Mouse (Mus musculus) spleen, adult 2 months (tissue): ENCODE data around the gene Lpin2.

Experiments
- CTCF ChIP-seq: fragments of 200-500 bp; IDR thresholded peaks from 2 replicates; pipeline ENCODE4 v1.5.1; 2011; ENCODE audit warnings: mild to moderate bottlenecking, inconsistent platforms; ENCODE audit not compliant: insufficient read depth, insufficient read length, insufficient replicate concordance; ENCODE audit errors: extremely low read depth
- POLR2A ChIP-seq: fragments of 200-500 bp; IDR thresholded peaks from 2 replicates; pipeline ENCODE4 v1.6.1; 2011; ENCODE audit warnings: low read depth, low read length, inconsistent platforms

DNA sequence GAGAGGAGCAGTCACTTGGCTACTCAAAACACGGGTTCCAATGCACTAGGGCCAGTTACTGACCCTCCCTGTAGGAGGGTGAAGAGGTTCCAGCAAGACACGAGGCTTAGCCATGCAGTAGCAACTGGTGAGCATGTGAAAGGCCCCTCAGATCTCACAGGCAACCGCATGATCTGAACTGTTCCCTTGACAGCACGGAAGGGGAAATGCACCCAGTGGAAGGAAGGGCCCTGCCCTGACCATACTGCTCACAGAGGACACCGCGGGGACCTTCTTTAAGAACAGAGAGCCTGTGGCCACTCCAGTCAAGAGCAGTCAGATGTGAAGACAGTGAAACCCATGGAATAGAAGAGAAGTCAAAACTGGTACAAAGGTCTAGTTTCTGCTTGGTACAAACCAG is 80.8 kb downstream of the Lpin2 start:
- TF ChIP-seq POLR2A (no peak), CTCF (no peak)
